Mouse (Mus musculus): ENCODE measurements around the gene Ap5s1. TPM values are rescaled to one million over a fixed set of nuclear protein-coding genes. Genes with fewer than 3 reads are reported as not detected.

Gene Ap5s1
- polyA plus RNA-seq, 1 experiment from 2014 or later, result 28.0 TPM

DNA sequence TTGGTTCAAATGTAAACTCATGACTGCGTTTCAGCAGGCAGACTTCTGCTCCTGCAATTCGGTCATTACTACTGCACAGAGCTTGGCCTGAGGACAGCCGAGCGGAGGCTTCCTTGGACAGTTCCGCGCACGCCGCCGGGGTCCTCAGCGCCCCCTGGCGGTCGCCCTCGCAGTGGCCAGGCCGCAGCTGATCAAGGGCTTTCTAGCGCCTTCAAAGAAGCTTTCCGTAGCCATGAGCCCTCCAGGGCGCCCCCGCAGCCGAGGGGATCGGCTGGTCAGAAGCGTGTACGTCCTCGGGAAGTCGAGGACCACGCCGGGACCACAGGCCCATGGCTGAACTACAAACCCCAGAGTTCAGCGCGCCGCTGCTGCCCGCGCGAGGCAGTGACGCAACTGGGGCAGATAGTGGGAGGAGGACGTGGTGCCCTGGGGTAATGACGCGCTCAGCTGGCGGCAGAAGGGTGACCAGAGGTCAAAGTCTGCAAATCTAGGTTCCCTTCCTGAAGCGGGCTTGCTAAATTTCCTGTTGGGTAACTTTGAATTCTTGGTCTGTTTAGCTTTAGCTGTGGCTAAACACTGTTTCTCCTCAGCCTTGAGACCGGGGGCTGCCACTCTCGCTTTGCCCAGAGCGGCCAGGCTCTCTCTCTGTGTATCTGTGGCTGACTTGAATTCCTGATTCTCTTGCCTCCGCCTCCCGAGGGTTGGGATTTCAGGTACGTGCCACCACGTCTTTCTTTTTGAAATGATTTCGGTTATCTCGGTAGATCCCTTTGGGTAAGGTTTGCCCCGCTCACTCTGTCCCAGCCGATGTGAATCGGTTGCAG is 3.3 kb downstream of the Ap5s1 start:
- peak overlapping the region; percentile 52 for H3K9ac ChIP-seq (replicated peaks; ENCODE audit: low read depth)
- 2% methylated on average over 47 of the region's 50 CpGs for WGBS
- peak overlapping the region; percentile 49 for H3K4me3 ChIP-seq (ENCODE audit: low read depth, low read length)
- no peaks in the 10 kb centered on the region for H3K9me3 ChIP-seq (ENCODE audit: low read length)
- H3K36me3 ChIP-seq (ENCODE audit: insufficient read depth, low read length), result no peaks in the 10 kb centered on the region
- H3K4me1 ChIP-seq (ENCODE audit: insufficient read depth, low read depth, low read length), result peaks cover 15% of the 10 kb centered on the region; the same call in 1 of the 2 replicates
- TF ChIP-seq CTCF (IDR thresholded peaks at IDR 0.05), result peak; percentile 98
- no peak for TF ChIP-seq EP300 (IDR thresholded peaks at IDR 0.05)
- H3K27ac ChIP-seq (ENCODE audit: low read length), result peak overlapping the region; percentile 98
- peak overlapping the region; percentile 68 for H3K4me2 ChIP-seq (replicated peaks; ENCODE audit: low read depth, low read length)
- H3K27me3 ChIP-seq (replicated peaks; ENCODE audit: insufficient read depth, low read length), result no peaks in the 10 kb centered on the region
- DNase-seq (ENCODE audit: low spot score), result peak; percentile 98
- peak; percentile 98 for ATAC-seq

DNA sequence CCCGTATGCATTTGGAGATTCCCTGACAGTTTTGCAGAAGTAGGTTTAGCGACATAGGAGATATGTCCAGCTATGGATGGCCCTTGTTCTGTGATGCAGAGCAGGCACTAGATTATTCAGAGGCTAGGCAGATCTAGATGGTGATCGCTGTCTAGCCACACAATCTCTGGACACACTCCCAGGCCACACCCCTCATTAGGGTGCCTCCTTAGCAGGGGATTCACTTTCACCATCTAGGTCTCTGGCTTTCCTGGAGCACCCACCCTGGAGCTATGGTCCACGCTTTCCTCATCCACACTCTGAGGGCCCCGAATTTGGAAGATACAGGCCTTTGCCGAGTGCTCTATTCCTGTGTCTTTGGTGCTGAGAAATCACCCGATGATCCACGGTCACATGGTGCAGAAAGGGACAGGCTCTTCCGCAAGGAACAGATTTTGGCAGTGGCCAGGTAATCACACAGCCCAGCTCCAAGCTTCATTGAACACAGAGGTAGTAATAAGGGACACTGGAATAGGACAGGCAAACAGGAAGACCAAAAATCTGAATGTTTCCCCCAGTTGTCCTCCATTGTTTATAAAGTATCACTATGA is 4.2 kb downstream of the Ap5s1 start:
- ATAC-seq, result no peak
- peak; percentile 45 for DNase-seq (ENCODE audit: low spot score)

DNA sequence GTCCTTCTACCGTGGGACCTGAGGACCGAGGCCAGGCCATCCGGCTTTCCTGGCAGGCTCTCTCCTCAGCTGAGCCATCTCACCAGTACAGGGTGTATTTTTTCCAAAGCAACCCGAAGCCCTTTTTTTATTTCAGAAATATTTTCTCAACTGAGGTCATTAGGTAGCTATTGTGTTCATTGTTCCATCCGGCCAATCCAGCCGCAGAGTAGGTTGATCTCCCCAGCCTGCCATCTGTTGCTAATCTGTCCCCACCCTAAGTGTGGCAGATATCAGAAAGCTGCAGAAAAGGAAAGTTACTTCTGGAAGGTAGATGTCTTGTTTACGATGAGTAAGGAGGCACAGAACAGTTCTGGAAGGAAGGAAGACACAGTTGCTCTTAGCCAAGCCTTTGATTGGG is 6.9 kb downstream of the Ap5s1 start:
- no peak overlapping the region for H3K27ac ChIP-seq (ENCODE audit: low read length)

More for the DNA sequence above, 4.2 kb downstream of the Ap5s1 start:
- Histone ChIP-seq H3K27me3 (replicated peaks; ENCODE audit: insufficient read depth, low read length) (no peaks in the 10 kb centered on the region), H3K36me3 (ENCODE audit: insufficient read depth, low read length) (no peaks in the 10 kb centered on the region), H3K27ac (ENCODE audit: low read length) (peak overlapping the region; percentile 98), H3K4me1 (ENCODE audit: insufficient read depth, low read depth, low read length) (peaks cover 10% of the 10 kb centered on the region; the same call in 1 of the 2 replicates), H3K4me2 (replicated peaks; ENCODE audit: low read depth, low read length) (peak overlapping the region; percentile 68), H3K9ac (replicated peaks; ENCODE audit: low read depth) (peak overlapping the region; percentile 52; the same call in 1 of the 2 replicates), H3K4me3 (ENCODE audit: low read depth, low read length) (peak overlapping the region; percentile 49), H3K9me3 (ENCODE audit: low read length) (no peaks in the 10 kb centered on the region)
- TF ChIP-seq EP300 (IDR thresholded peaks at IDR 0.05) (no peak), CTCF (IDR thresholded peaks at IDR 0.05) (no peak)
- WGBS, result 50% methylated on average over 9 of the region's 9 CpGs

GRCm38 (mm10) chr2:131215941-131216858 is 9.3 kb downstream of the Ap5s1 start:
- Histone ChIP-seq H3K36me3 (ENCODE audit: insufficient read depth, low read length) (no peaks in the 10 kb centered on the region), H3K27ac (ENCODE audit: low read length) (no peak overlapping the region), H3K9me3 (ENCODE audit: low read length) (no peaks in the 10 kb centered on the region), H3K4me2 (replicated peaks; ENCODE audit: low read depth, low read length) (no peak overlapping the region), H3K4me3 (ENCODE audit: low read depth, low read length) (no peak overlapping the region), H3K27me3 (replicated peaks; ENCODE audit: insufficient read depth, low read length) (no peaks in the 10 kb centered on the region), H3K4me1 (ENCODE audit: insufficient read depth, low read depth, low read length) (peaks cover 2% of the 10 kb centered on the region; the same call in 1 of the 2 replicates), H3K9ac (replicated peaks; ENCODE audit: low read depth) (no peak overlapping the region)
- peak; percentile 31; the same call in 1 of the 2 replicates for ATAC-seq
- TF ChIP-seq EP300 (IDR thresholded peaks at IDR 0.05) (no peak), CTCF (IDR thresholded peaks at IDR 0.05) (no peak)
- DNase-seq (ENCODE audit: low spot score), result no peak
- WGBS, result 70% methylated on average over 7 of the region's 7 CpGs

More for the DNA sequence above, 6.9 kb downstream of the Ap5s1 start:
- no peaks in the 10 kb centered on the region for H3K9me3 ChIP-seq (ENCODE audit: low read length)
- no peak overlapping the region for H3K4me2 ChIP-seq (replicated peaks; ENCODE audit: low read depth, low read length)
- no peak overlapping the region for H3K4me3 ChIP-seq (ENCODE audit: low read depth, low read length)
- WGBS, result 82% methylated on average over 7 of the region's 7 CpGs
- TF ChIP-seq CTCF (IDR thresholded peaks at IDR 0.05), result no peak
- TF ChIP-seq EP300 (IDR thresholded peaks at IDR 0.05), result no peak
- H3K36me3 ChIP-seq (ENCODE audit: insufficient read depth, low read length), result no peaks in the 10 kb centered on the region
- no peaks in the 10 kb centered on the region for H3K27me3 ChIP-seq (replicated peaks; ENCODE audit: insufficient read depth, low read length)
- H3K4me1 ChIP-seq (ENCODE audit: insufficient read depth, low read depth, low read length), result peaks cover 10% of the 10 kb centered on the region; the same call in 1 of the 2 replicates
- H3K9ac ChIP-seq (replicated peaks; ENCODE audit: low read depth), result no peak overlapping the region
- ATAC-seq (no peak), DNase-seq (ENCODE audit: low spot score) (no peak)

- Histone ChIP-seq H3K36me3 (ENCODE audit: insufficient read depth, low read length) (no peaks in the 10 kb centered on the region), H3K9me3 (ENCODE audit: low read length) (no peaks in the 10 kb centered on the region), H3K27me3 (replicated peaks; ENCODE audit: insufficient read depth, low read length) (no peaks in the 10 kb centered on the region), H3K4me3 (ENCODE audit: low read depth, low read length) (no peak overlapping the region), H3K4me1 (ENCODE audit: insufficient read depth, low read depth, low read length) (no peaks in the 10 kb centered on the region), H3K9ac (replicated peaks; ENCODE audit: low read depth) (no peak overlapping the region), H3K27ac (ENCODE audit: low read length) (no peak overlapping the region), H3K4me2 (replicated peaks; ENCODE audit: low read depth, low read length) (no peak overlapping the region)
- DNase-seq (ENCODE audit: low spot score), result no peak
- 60% methylated on average over 4 of the region's 4 CpGs for WGBS
- ATAC-seq, result no peak
- TF ChIP-seq EP300 (IDR thresholded peaks at IDR 0.05) (no peak), CTCF (IDR thresholded peaks at IDR 0.05) (no peak)
These were observed 13.2 kb downstream of the Ap5s1 start for GRCm38 (mm10) chr2:131220030-131220429.
